Mouse (Mus musculus) spleen, postnatal 10 days (tissue): ENCODE results near the gene Crabp1.

Source experiments
- DNase-seq, 2 experiments: peaks; one replicate each; pipeline ENCODE4 v3.0.0; 2021 to 2022; ENCODE audit warnings: low spot score in 2 of 2

Crabp1 gene

DNA sequence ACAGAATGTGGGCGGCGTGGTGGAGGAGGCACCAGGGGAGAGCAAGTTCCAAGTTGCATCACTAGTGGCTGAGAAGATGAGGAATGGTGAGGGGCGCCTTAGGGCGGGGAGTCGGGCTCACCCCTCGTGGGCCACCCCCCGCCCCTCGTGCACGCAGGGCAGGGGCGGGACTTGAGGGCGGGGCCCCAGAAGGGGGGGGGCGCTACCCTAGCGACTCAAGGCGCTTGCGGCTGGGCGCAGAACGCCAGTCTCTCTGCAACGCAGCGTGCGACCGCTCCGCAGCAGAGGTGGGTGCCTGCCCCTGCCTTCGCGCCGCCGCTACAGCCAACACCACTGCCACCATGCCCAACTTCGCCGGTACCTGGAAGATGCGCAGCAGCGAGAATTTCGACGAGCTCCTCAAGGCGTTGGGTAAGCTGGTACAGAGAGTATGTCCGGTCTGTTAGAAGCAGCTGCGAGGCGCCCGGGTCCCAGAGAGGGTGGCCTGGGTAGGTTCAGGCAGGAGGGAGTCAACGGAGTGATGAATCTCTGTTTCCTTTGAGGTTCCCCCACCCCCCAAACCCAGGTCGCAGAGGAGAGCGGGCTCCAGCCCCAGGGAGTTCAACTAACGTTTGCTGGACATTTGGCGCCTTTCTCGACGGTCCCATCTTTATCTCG, at the start of gene Crabp1:
Crabp1 (plus strand) TSS at position 188 of the 657 bp plus-strand sequence.
- DNase-seq, result no peak

DNA sequence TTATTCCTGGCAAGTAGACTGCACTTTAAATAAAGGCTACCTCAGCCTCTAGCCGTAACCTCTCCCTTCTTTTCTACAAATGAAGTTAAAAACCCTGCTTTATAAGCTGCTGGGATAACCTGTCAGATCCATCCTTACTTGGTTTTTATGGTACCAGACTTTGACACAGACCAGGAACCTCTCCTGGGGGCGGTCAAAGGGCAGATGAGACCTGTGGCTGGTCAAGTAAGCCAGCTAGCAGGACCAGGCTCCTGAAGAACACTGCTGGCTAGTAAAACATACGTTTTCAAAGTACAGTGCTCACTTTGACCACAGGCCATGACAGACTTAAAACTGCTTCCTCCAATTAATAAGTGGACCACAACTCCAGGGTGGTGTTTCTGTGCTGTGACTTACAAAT, 48.8 kb upstream of the Crabp1 start:
- no peak for DNase-seq

DNA sequence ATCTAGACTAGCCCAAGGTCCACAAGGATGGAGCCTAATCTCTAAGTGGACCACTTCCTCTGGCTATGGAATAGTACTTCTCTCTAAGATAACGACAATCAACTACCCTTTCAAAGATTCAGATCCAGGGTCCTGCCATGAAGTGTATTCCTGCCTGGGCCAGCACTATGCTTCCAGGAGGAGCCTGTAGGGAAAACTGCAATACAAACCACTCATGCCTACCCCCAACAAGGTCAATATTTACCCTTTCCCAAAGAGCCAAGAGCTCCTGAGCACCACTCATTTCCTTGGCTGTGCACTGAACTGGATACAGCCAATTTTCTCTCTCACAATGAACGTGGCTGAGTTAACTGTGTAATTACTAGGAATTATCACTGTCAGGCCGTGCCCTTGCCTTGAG, 47.0 kb upstream of the Crabp1 start:
- DNase-seq, result no peak

DNA sequence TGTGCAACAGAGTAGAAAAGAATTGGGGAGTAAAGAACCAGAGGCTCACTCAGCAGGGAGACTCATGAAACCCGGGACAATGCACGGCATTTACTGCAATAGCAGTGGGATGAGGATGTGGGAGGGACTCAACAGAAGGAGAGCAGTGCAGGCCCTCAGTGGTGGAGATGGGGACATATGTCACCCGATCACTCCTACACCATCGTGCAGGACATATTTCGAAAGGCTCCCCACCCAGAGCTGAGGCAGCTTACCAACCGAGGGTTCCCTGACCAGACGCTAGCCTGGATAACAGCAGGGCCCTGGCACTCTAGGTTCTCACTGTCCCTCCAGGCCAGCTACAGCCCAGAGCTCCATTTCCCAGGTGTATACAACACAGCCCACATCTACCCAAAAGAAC, 42.4 kb upstream of the Crabp1 start:
- DNase-seq, result no peak

DNA sequence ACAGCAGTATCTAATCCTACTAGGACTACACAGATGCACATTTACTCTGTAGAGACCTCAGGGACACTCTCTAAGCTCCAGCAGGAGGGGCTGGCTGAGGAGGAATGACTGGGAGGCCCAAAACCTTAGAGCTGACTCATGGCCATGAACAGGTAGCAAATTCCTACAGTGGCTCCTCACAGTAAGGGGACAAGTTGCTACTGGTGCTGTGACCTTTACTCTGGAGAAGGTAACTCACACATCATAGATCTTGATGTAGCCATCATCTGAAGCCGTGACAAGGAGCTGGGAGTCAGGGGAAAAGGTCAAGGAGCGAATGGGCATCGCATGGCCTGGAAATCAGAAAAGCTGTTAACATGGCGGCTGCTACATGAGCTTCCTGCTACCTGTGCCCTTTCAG, 42.0 kb upstream of the Crabp1 start:
- no peak for DNase-seq

DNA sequence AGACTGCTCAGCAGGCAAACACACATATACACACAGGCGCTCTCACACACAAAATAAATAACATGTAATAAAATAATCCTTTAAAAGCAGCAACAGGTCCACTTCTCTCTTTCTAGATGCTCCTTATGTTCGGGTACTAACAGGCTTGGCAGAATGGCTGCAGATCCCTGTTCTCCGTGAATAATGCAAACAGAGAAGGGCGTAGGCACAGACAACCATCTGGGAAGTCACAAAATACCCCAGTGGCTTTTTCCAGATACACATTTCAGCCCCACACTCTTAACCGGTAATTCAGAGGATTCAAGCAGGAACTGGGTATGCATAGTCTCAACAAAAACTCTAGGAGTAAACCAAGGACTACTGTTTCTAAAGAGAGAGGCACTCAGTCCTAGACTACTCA, 38.2 kb upstream of the Crabp1 start:
- DNase-seq, result no peak

DNA sequence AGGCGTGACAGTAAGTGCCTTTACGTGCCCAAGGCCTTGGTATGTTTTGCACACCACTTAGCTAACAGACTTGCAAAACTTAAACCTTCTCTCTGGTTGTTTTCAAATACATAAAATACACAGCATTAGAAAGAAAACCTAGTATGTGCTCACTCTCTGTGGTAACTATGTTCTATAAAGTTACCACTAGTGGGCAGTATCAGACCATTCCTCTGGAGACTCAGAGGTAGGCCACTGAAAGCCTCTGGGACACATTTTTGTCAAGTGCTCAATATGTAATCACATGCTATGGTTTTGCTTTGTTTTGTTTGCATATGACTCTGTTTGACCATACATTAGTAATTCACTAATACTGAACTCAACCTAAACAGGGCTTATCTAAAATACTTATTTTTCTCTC, 32.4 kb upstream of the Crabp1 start:
- DNase-seq, result no peak

DNA sequence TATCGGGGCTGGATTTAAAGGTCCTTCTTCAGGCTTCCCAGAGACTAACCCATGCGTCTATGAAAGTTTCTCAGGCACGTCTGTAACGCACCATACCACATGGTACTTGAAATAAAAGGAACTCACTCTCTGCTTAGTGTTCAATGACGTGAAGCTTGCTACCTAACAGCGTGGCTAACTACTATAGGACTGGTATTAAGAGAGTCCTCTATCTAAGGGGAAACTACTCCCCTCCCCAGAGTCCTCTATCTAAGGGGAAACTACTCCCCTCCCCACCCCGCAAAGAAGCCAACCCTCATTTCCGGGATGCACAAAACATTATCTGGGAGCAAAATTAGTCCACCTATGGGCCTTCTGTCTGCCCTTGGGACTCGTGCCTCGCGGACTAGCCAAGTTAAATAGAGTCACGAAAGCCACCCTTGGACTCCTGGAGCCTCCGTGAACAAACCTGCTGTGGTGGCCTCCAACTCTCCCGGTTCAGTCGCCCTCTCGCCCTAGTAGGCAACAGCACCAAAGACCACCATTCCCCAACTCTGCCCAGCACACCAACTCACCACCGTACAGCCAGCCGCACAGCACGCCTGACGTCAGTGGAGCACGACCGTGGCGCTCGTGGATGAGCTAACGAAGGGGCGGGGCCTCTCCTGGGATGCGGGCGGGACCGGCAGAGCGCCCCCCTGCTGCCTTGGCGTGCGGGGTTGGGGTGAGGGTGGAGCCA, 30.5 kb upstream of the Crabp1 start, which contains the start of gene Wdr61:
Wdr61 (minus strand) TSS at position 599 of the 718 bp plus-strand sequence.
- DNase-seq, result peak; percentile 97 to 99

DNA sequence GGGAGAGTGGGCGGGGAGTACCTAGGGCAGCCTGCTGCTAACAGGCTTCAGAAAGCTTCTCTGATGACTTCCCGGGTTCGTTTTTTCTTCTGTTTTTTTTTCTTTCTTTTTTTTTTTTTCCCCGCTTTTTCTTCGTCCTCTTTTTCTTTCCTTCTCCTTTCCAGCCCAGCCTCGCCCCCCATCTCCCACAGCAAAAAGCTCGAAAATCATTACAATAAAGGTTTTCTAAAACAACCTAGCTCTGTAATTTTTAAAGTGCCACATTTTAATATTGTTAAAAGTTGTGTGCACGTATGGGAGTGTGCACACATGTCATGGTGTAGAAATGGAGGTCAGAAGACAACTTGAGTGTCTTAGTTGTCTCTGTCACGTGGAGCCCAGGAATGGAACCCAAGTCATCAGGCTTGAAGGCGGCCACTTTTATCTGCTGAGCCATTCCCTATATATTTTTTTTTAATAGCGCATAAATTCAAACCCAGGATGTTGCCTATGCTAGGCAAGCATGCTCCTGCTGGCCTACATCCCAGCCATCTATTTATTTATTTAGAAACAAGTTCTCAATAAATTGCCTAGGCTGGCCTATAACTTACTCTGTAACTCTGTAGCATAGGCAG, 29.8 kb upstream of the Crabp1 start:
- DNase-seq, result no peak

DNA sequence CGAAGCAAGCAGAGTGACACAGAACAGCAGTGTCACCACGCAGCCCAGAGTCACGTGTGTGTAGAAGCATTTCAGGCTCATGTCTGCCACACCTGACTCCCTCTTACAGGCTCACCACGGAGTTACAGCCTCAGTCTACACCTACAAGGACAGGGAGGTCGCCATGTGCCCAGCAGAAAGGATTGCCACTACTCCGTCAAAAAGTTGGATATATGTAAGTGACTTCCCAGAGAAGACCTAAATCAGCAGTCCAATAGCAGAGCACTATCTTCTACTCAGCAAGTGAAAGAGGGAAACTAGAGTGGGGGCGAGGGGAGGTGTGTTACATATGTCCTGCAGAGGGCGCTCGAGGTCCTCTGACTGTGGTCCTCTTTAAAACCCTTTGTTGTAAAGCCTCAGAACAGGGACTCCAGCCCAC, 28.3 kb upstream of the Crabp1 start:
- peak; percentile 20 to 71 for DNase-seq

DNA sequence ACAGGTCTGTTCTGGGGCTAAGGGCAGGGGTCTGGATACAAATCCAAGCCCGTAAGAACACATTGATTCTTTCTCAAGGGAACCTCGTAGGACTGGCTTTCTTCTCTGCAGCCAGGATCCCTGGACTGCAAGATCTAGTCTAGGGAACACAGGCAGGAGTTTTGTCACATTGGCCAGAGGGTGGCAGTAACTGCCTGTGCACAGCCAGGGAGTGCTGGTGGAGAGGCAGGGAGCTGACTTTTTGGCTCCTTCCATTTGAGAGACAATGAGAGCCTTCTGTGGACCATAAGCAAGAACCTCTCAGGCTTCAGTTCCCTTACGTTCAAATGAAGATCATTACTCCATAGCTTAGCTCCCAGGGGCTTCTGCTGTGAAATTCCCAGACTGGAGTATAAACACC, 26.2 kb upstream of the Crabp1 start:
- peak in 1 of 2 experiments; percentile 32 for DNase-seq

DNA sequence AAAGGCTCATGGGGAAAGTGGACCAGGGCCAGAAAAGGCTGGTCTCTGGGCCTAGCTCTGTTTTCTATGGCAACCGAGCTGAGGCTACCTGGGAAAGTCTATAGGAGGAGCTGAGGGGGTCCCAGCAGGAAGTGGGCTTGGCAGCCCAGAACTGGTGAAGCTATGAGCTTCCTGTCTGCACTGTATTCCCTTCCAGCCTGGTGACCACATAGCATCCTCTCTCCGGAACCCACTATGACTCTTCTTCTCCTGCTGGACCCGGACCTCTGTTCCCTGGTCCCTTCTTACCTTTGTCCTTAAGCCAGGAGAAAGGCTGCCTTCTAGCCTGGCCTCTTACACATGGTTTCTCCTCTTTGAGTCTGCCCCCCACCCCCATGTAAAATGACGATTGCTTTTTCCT, 20.7 kb upstream of the Crabp1 start:
- DNase-seq, result no peak

DNA sequence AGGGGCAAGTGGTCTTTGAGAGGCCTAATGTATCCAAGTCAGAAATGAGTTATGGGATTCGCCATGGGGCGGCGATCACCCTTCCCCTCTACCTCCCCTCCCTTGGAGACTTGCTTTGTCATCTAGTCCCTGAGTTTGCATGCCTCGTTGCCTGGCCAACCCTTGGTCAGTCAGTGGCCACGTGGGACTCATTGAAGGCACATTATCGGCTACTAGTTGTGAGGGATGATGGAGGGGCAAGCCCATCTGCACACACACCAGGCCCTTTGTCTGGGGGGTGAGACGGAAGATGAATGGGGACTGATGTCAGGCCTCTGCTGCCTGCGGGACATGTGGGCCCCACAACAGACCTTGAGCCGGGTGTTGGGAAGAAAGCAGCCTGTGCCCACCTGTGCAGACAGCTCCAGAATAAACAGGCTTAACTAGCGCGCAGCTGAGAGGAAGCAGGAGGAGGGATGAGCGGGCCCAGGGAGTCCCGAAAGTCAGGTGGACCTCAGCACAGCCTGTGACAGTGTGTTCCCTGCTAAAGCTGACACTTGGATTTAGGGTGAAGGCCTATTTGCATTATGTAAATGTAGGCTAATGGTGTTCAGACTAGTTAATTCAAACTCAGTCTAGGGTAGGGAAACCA, 18.7 kb upstream of the Crabp1 start:
- no peak for DNase-seq

DNA sequence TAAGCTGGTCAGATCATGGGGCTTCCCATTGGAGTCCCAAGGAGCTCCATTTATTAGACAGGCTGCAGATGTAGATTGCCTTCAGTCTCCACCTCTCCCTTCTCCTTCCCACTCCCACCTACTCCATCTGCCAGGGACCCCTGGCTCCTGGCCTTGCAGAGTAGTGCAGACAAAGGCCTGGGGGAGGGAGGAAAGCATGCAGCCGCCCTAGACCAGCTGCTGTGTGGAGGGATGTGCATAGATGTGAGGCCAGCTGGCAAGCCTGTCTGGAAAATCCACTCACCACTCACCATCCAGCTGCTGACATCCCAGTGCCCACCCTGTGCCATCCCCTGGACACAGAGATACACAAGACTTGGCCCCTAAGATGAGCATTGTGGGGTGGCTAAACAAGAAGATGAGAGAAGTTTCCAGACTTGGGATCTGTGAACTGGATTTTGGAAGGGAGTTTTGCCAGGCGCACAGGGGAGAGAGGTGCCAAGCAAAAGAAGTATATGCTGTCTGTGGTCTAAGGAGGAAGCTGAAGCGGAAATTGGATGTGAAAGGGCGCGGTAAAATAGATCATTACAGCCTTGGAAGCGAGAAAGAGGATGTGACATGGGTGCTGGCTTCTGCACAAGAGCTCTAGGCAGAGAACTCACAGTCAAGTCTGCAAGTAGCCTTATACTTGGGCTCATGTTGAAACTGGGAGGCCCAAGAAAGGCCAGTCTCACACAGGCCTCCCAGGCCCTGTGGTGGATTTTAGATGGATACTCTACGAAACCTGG, 14.2 kb upstream of the Crabp1 start:
- no peak for DNase-seq

DNA sequence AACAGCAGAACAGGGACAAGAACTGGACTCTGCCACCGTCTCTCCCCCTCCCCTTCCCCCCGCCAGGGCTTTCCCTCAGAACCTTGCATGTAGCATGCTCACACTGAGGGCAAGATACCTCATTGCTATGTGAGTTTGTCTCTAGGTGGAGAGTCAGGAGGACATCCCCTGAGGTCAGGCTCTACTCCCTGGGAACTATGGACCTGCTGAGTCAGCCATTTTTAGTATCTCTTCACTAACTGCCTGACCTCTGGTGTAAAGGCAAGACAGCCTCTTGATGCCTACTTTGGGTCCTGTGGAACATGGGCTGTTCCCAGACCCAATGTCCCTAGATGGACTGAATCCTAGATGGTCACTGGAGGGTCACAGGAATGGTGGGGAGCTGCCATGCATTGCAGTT, 12.9 kb upstream of the Crabp1 start:
- no peak for DNase-seq

DNA sequence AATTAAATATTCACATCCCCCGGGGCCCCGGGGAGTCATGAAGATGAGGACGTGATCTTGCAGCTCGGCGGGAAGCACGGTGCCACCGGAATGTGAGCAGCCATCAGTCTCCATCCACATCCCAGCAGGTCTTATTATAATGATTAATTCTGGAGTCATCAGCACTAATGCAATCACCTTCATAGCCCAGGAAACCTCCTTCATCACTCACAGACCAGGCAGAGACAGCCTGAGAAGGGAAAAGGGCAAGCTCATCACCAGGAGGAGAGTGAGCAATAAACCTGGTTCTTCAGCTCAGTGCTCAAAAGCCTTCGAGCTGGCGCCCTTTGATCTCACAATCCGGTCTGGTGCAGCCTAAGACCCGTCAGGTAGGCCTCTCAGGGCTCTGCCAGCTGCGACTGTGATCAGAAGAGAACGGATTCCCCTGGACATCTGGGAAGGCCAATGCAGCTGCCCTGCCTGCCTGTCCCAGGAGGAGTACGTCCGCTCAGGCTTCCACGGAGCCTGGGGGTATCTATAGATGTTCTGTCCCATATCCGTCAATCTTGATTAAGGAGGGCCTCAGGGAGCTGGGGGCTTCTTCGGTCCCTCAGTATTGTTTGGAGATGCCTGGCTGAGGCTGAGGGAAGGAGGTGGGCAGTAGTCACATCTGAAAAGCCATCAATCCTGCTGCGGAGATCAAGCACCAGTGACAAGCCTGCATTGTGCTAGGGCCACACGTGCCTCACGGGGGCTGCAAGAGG, 12.2 kb upstream of the Crabp1 start:
- no peak for DNase-seq

DNA sequence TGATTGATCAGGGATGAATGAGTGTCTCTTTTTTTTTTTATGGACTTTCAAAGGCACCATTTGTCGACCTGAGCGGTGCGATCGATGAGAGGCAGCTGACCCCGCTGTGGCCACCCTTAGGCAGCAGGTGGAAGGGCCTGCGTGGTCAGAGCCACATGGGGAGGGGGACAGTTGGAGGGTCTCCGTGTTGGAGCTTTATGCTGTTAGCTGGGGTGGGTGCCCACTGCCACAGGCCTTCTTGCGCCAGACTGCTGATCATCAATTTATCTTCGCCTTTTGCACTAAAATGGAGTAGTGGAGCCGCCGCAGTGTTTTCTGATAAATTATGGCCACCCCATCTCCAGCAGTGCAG, 11.6 kb upstream of the Crabp1 start:
- DNase-seq, result no peak

DNA sequence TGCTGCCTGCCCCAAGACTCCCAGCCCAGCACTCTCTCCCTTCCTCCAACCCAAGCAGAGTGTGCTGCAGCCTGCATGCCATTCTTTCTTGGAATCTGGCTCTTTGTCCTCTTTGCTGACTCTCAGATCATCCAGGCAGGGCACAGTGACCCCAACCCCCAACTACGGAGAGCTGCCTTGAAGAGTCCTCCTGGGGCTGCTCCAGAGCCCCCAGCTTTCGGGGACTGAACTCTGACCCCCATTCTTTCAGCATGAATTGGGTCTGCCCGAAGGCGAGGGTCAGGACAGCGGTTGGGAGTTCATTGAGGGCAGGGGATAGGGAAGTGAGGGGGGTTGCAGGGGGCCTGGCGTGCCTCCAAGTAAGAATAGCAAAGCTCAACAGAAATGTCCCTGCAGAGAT, 5.0 kb upstream of the Crabp1 start:
- no peak for DNase-seq

DNA sequence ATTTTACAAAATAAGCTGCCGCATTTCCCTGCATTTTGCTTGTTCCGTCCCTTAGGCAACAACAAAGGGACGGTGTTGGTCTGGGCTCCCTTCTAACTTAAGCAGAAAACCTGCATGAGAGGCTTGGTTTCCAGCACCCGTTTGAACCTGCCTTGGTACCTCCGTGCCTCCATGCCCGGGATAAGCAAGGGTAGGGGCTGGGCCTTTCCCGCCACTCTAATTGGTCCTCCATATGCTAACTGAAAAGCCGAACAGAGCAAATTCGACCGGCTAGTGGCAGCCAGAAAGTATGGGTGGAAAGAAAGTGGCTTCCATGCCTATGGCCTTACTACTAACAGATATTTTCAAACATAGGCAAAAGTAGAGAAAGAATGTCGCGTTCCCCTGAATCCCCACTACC, 457 bp upstream of the Crabp1 start:
- no peak for DNase-seq

DNA sequence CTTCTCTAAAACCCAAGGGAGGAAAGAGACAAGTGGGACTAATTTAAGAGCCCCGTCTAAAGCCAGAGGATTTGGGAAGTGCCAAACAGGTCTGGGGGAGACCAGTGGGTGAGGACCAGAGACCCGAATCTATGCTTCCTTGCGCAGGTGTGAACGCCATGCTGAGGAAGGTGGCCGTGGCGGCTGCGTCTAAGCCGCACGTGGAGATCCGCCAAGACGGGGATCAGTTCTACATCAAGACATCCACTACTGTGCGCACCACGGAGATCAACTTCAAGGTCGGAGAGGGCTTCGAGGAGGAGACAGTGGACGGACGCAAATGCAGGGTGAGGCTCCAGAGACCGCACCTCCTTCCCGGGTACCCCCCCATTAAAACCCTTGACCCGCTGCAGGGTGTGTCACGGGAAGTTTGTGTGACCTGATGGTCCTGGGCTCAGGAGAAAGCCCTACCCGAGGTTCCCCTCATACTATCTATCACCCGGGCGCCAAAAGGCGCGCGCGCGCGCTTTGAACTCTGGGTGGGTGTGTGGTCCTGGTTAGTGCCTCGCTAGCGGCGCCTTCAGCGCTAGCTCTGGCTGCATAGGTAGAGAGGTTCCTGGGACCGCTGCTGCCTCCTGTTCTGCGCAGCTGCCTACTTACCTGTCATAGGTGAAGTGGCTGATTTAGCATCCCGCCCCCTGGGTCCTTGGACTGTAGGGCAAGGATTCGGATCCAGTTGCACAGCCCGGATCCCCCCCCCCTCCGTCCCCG, 963 bp downstream of the Crabp1 start:
- DNase-seq, result no peak
